Mouse (Mus musculus): ENCODE measurements around the gene Slc7a1.

GRCm38 (mm10) chr5:148398451-148398765, 1.3 kb downstream of the Slc7a1 start:
- no peak for TF ChIP-seq CTCF (IDR thresholded peaks at IDR 0.05; ENCODE audit: low read depth)
- TF ChIP-seq EP300 (IDR thresholded peaks at IDR 0.05; ENCODE audit: low read depth), result no peak
